Mouse (Mus musculus) bone marrow macrophage, adult 2 months (primary cell): ENCODE data around the gene Eml4.

Experiments used
- CTCF ChIP-seq: IDR thresholded peaks from 2 replicates; pipeline ENCODE4 v1.5.1; 2012; ENCODE audit warnings: low read depth, mild to moderate bottlenecking, low read length, moderate library complexity
- POLR2A ChIP-seq: IDR thresholded peaks from 2 replicates; pipeline ENCODE4 v1.6.1; 2012; ENCODE audit warnings: mild to moderate bottlenecking, low read depth, low read length, borderline replicate concordance

DNA sequence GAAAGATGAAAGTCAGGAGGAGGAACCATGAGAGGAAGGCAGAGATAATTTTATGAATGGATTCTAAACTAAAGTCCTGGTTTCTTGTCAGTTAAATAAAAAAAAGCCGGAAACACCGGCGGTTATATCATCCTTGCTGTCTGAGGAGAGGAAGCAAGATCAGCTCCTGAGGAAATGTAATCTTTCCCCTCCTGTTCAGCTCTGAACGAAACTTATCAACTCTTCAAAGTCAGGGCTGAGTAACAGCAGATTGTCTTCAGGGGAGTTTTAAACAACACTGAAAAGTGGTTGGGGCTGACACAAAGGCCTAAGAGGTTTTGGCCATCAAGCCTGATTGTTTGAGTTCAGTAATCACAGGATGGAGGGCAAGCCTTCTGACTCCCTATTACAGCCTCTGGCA lies 35.3 kb upstream of the Eml4 start:
- TF ChIP-seq CTCF (no peak), POLR2A (no peak)
